8 mouse cellular contexts compared by ENCODE assay signal in genomic region chr5:128947093-128947492, GRCm38 (mm10). TPM values are rescaled to one million over a fixed set of nuclear protein-coding genes. Genes with fewer than 3 reads are reported as not detected.
DNase-seq lines count a peak whose midpoint lies in the region; TF ChIP-seq lines count a peak whose summit lies in the region.

No protein-coding gene starts in this region.

- no peak overlapping the region for H3K27ac ChIP-seq in small intestine, adult 2 months (ENCODE audit: insufficient read depth, low read depth, low read length)

- 78% methylated on average over 5 of the region's 5 CpGs for WGBS in lung, adult 2 months
- 58% methylated on average over 5 of the region's 5 CpGs for WGBS in small intestine, adult 2 months

- TF ChIP-seq CTCF in lung, adult 2 months (IDR thresholded peaks at IDR 0.05; ENCODE audit: insufficient read depth, low read length) = peak; percentile 56
- TF ChIP-seq CTCF in small intestine, adult 2 months (IDR thresholded peaks at IDR 0.05; ENCODE audit: extremely low read depth, insufficient read length, insufficient replicate concordance, low read depth, low read length) = peak; percentile 39; the same call in 1 of the 2 replicates

- no peaks in the 10 kb centered on the region for H3K4me1 ChIP-seq in lung, adult 2 months (ENCODE audit: control insufficient read depth, insufficient read depth, low read length)
- H3K4me1 ChIP-seq in small intestine, adult 2 months (ENCODE audit: control insufficient read depth, insufficient read depth, insufficient read length, low read length) = no peaks in the 10 kb centered on the region

- no peak overlapping the region for H3K4me3 ChIP-seq in lung, adult 2 months (replicated peaks; ENCODE audit: extremely low read depth, low read depth, low read length)
- no peak overlapping the region for H3K4me3 ChIP-seq in small intestine, adult 2 months (ENCODE audit: low read depth, low read length)

- peak; percentile 20 for DNase-seq in embryo, embryonic 9.5 days (ENCODE audit: extremely low spot score)
- DNase-seq in embryo, embryonic 10.5 days (ENCODE audit: low spot score) = no peak
- DNase-seq in lung, adult 2 months = peak; percentile 20
- DNase-seq in lung, postnatal 25 days (ENCODE audit: low spot score) = no peak
- peak; percentile 26 for DNase-seq in c-Kit-positive CD71-positive TER-119-positive erythroid progenitor cells, embryonic 14.5 days (ENCODE audit: low spot score)
- DNase-seq in left cerebral cortex, adult 11 months (ENCODE audit: low spot score) = no peak
- DNase-seq in Muller cell, postnatal 12 days (ENCODE audit: inconsistent ontology term) = no peak

- no peaks in the 10 kb centered on the region for H3K36me3 ChIP-seq in small intestine, adult 2 months (ENCODE audit: control insufficient read depth, insufficient read depth, low read length)

- TF ChIP-seq POLR2A in lung, adult 2 months (IDR thresholded peaks at IDR 0.05; ENCODE audit: borderline replicate concordance, extremely low read depth, low read depth, low read length) = no peak
- TF ChIP-seq POLR2A in small intestine, adult 2 months (IDR thresholded peaks at IDR 0.05; ENCODE audit: low read depth, low read length) = no peak

- no peaks in the 10 kb centered on the region for H3K27me3 ChIP-seq in small intestine, adult 2 months (ENCODE audit: control insufficient read depth, insufficient read depth, low read length)

RNA-seq across cellular contexts. Expression of gene Rimbp2, which starts 6.2 kb away (rescaled TPM):
- polyA plus RNA-seq in lung, adult 2 months (2012; rRNA removed) = 0.06 and 0.17 TPM in 2 replicates
- polyA plus RNA-seq in small intestine, adult 2 months (2012; rRNA removed) = 0.94 and 1.1 TPM in 2 replicates

Comparison
In these comparisons a context has a peak if more than half of its experiments do, and no peak if none do; other contexts are left out.
1. DNase-seq: peak in embryo, embryonic 9.5 days (single experiment), lung, adult 2 months (single experiment) and c-Kit-positive CD71-positive TER-119-positive erythroid progenitor cells, embryonic 14.5 days (single experiment); none in embryo, embryonic 10.5 days (single experiment), lung, postnatal 25 days (single experiment), left cerebral cortex, adult 11 months (single experiment) and Muller cell, postnatal 12 days (single experiment).